Mouse (Mus musculus) megakaryocyte, embryonic 14.5 days (primary cell): ENCODE measurements around the gene Cd300lg. TPM values are rescaled to one million over a fixed set of nuclear protein-coding genes. Genes with fewer than 3 reads are reported as not detected.

ENCODE experiments used
- H3K27me3 ChIP-seq: replicated peaks from 2 replicates; pipeline ENCODE3; 2012; ENCODE audit warnings: inconsistent platforms
- H3K36me3 ChIP-seq: replicated peaks from 2 replicates; pipeline ENCODE3; 2012; ENCODE audit warnings: low read length, inconsistent platforms, mixed read lengths
- H3K4me1 ChIP-seq: 2 replicates; pipeline ENCODE4 v1.6.1; 2012; ENCODE audit warnings: inconsistent platforms
- H3K4me3 ChIP-seq: replicated peaks from 2 replicates; pipeline ENCODE3; 2012; ENCODE audit warnings: moderate library complexity, mild to moderate bottlenecking, inconsistent platforms
- H3K9me3 ChIP-seq: 2 replicates; pipeline ENCODE4 v1.6.1; 2012; ENCODE audit warnings: inconsistent platforms
- FLI1 ChIP-seq: IDR thresholded peaks from 2 replicates; pipeline ENCODE4 v1.6.1; 2012; ENCODE audit warnings: low read length, inconsistent platforms, mixed read lengths
- GATA1 ChIP-seq: IDR thresholded peaks from 3 replicates; pipeline ENCODE4 v1.6.1; 2012; ENCODE audit warnings: mixed read lengths, low read length, inconsistent platforms, borderline replicate concordance
- polyA plus RNA-seq: library from polyadenylated mRNA; stranded (reverse); fragments of >175 nt; gene quantifications from 2 replicates; pipeline ENCODE4 v1.2.3, GENCODE M21; 2012; ENCODE audit warnings: low replicate concordance; ENCODE audit not compliant: insufficient read depth

Cd300lg gene
- polyA plus RNA-seq, result not detected in 2 replicates

GRCm38 (mm10) chr11:102041350-102041949 lies at the start of gene Cd300lg:
Gene Cd300lg, plus strand, starts transcription at chr11:102041509.
- H3K4me3 ChIP-seq, result no peak within 1 kb of the TSS
- TF ChIP-seq FLI1 (no peak), GATA1 (no peak)
- peaks cover 44% of the 10 kb centered on the region for H3K27me3 ChIP-seq
- H3K36me3 ChIP-seq, result no peaks in the 10 kb centered on the region
- H3K4me1 ChIP-seq, result peaks cover 16% of the 10 kb centered on the region
- H3K9me3 ChIP-seq, result peaks cover 19% of the 10 kb centered on the region

DNA sequence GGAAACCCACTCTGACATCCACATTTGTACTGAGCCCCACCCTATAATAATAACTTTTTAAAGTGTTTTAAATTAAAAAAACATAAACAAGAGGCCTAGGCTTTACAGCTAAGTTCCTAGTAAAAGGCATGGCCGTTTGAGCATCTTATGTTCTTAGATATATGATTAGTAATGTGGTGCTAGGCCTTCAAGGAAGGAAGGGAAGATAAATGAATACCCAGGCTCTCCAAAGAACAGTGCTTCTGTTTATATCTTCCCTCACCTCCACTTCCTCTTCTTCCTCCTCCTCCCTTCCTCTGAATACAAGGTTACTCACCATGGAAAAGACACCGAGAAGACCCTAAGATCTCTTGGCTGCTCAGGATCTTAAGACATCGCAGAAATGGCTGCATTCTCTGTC lies 49.5 kb upstream of the Cd300lg start:
- Histone ChIP-seq H3K4me3 (no peak overlapping the region), H3K4me1 (peaks cover 18% of the 10 kb centered on the region), H3K9me3 (no peaks in the 10 kb centered on the region), H3K27me3 (peaks cover 53% of the 10 kb centered on the region), H3K36me3 (no peaks in the 10 kb centered on the region)
- TF ChIP-seq FLI1, result no peak
- no peak for TF ChIP-seq GATA1

GRCm38 (mm10) chr11:101992411-101992810 lies 48.9 kb upstream of the Cd300lg start:
- Histone ChIP-seq H3K27me3 (peaks cover 47% of the 10 kb centered on the region), H3K36me3 (no peaks in the 10 kb centered on the region), H3K4me1 (peaks cover 18% of the 10 kb centered on the region), H3K9me3 (no peaks in the 10 kb centered on the region), H3K4me3 (no peak overlapping the region)
- TF ChIP-seq GATA1 (no peak), FLI1 (no peak)

GRCm38 (mm10) chr11:101994100-101994499 lies 47.2 kb upstream of the Cd300lg start:
- Histone ChIP-seq H3K4me3 (no peak overlapping the region), H3K9me3 (no peaks in the 10 kb centered on the region), H3K36me3 (no peaks in the 10 kb centered on the region), H3K27me3 (peaks cover 35% of the 10 kb centered on the region), H3K4me1 (peaks cover 24% of the 10 kb centered on the region)
- TF ChIP-seq GATA1, result no peak
- TF ChIP-seq FLI1, result no peak

GRCm38 (mm10) chr11:101995938-101996337 lies 45.4 kb upstream of the Cd300lg start:
- H3K36me3 ChIP-seq, result no peaks in the 10 kb centered on the region
- TF ChIP-seq GATA1 (no peak), FLI1 (no peak)
- no peaks in the 10 kb centered on the region for H3K9me3 ChIP-seq
- no peak overlapping the region for H3K4me3 ChIP-seq
- H3K4me1 ChIP-seq, result peaks cover 24% of the 10 kb centered on the region
- peaks cover 34% of the 10 kb centered on the region for H3K27me3 ChIP-seq

DNA sequence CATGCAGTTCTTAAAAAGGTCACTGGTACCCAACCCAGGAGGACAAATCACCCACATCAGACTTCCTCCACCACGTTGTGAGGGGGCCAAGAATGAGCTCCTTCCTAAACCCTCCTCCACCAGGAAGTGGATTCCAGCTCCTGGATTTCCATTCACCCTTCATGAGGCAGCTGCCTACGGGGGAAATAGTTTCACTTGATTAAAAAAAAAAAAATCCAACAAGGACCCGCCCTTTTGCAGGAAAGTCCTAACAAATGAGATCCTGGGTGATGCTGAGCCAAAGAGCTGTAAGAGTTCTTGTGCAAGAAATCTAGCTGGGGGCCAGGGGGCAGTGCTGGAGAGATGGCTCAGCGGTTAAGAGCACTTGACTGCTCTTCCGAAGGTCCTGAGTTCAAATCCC lies 43.1 kb upstream of the Cd300lg start:
- H3K4me1 ChIP-seq, result peaks cover 14% of the 10 kb centered on the region
- H3K9me3 ChIP-seq, result no peaks in the 10 kb centered on the region
- TF ChIP-seq GATA1 (no peak), FLI1 (no peak)
- H3K36me3 ChIP-seq, result no peaks in the 10 kb centered on the region
- H3K27me3 ChIP-seq, result peaks cover 43% of the 10 kb centered on the region
- no peak overlapping the region for H3K4me3 ChIP-seq

DNA sequence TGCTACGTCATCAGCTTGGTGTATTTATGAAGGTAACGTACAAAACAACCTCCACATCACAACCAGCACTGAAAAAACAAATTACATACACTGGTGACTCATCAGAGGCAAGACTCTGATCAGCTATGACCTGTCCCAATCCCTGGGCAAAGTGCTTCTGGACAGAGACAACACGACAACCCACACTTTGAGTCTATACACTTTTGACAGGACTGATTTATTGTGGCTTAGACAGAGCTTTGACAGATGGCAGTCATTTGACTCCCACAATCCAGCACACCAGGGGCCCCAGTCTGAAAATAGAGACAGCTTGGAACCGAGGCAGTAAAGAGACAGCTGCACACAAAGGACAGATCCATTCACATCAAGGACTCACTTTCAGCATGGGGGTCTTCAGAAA lies 41.8 kb upstream of the Cd300lg start:
- peaks cover 6% of the 10 kb centered on the region for H3K4me1 ChIP-seq
- peaks cover 3% of the 10 kb centered on the region for H3K9me3 ChIP-seq
- H3K36me3 ChIP-seq, result no peaks in the 10 kb centered on the region
- no peak overlapping the region for H3K4me3 ChIP-seq
- TF ChIP-seq FLI1 (no peak), GATA1 (no peak)
- H3K27me3 ChIP-seq, result peaks cover 37% of the 10 kb centered on the region

DNA sequence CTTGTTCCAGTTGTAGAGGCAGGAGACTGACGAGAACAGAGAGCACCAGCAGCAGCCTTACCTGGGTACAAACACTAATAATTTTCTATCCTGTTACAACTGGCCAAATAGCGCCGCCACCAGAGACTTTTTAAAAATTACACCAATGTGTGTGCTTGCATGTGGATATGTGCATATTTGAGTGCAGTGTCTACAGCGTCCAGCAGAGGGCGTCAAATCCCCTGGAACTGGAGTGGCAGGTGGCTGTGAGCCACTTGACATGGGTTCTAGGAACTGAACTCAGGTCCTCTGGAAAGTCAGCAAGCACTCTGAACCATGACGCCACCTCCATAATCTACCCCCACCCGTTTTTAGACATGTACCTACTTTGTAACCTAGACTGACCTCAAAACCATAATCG lies 37.1 kb upstream of the Cd300lg start:
- TF ChIP-seq FLI1 (no peak), GATA1 (no peak)
- Histone ChIP-seq H3K4me3 (no peak overlapping the region), H3K9me3 (peaks cover 6% of the 10 kb centered on the region), H3K36me3 (no peaks in the 10 kb centered on the region), H3K27me3 (peaks cover 61% of the 10 kb centered on the region), H3K4me1 (no peaks in the 10 kb centered on the region)

GRCm38 (mm10) chr11:102006271-102006670 lies 35.0 kb upstream of the Cd300lg start:
- H3K9me3 ChIP-seq, result peaks cover 6% of the 10 kb centered on the region

GRCm38 (mm10) chr11:102006688-102007087 lies 34.6 kb upstream of the Cd300lg start:
- TF ChIP-seq GATA1, result no peak
- no peak for TF ChIP-seq FLI1
- Histone ChIP-seq H3K4me1 (no peaks in the 10 kb centered on the region), H3K4me3 (no peak overlapping the region), H3K27me3 (peaks cover 61% of the 10 kb centered on the region), H3K36me3 (no peaks in the 10 kb centered on the region), H3K9me3 (peaks cover 6% of the 10 kb centered on the region)

More at GRCm38 (mm10) chr11:102006271-102006670, 35.0 kb upstream of the Cd300lg start:
- no peaks in the 10 kb centered on the region for H3K4me1 ChIP-seq
- H3K36me3 ChIP-seq, result no peaks in the 10 kb centered on the region
- no peak for TF ChIP-seq FLI1
- no peak for TF ChIP-seq GATA1
- H3K27me3 ChIP-seq, result peaks cover 63% of the 10 kb centered on the region
- H3K4me3 ChIP-seq, result no peak overlapping the region

GRCm38 (mm10) chr11:102008372-102008771 lies 32.9 kb upstream of the Cd300lg start:
- H3K27me3 ChIP-seq, result peaks cover 61% of the 10 kb centered on the region
- H3K36me3 ChIP-seq, result no peaks in the 10 kb centered on the region
- H3K9me3 ChIP-seq, result peaks cover 6% of the 10 kb centered on the region
- no peak for TF ChIP-seq FLI1
- H3K4me1 ChIP-seq, result no peaks in the 10 kb centered on the region
- no peak overlapping the region for H3K4me3 ChIP-seq
